Mouse (Mus musculus): ENCODE results near the gene 1810010H24Rik.

Gene 1810010H24Rik

GRCm38 (mm10) chr11:107012324-107013017 lies 13.0 kb upstream of the 1810010H24Rik start:
- 0% methylated on average over 37 of the region's 37 CpGs for WGBS

DNA sequence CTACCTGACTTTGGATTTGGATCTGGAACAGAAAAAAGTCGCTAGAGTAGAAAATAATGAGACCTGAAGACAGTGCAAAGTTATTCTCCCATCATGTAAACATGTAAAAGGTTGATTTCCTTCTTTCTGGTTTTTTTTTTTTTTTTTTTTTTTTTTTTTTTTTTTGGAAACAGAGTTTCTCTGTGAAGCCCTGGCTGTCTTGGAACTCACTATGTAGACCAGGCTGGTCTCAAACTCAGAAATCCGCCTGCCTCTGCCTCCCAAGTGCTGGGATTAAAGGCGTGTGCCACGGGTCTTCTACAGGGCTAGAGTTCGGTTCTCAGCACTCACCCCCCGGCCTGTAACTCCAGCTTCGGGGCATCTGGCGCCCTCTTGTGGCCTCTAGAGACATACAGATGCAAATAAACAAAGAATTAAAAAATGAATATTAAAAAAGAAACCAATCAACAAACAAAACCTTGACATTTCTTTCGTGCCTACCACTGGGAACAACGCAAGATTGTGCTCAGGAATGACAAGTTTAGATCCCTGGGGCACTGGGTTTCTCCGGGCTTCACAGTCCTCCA lies 11.4 kb upstream of the 1810010H24Rik start:
- 81% methylated on average over 11 of the region's 11 CpGs for WGBS

DNA sequence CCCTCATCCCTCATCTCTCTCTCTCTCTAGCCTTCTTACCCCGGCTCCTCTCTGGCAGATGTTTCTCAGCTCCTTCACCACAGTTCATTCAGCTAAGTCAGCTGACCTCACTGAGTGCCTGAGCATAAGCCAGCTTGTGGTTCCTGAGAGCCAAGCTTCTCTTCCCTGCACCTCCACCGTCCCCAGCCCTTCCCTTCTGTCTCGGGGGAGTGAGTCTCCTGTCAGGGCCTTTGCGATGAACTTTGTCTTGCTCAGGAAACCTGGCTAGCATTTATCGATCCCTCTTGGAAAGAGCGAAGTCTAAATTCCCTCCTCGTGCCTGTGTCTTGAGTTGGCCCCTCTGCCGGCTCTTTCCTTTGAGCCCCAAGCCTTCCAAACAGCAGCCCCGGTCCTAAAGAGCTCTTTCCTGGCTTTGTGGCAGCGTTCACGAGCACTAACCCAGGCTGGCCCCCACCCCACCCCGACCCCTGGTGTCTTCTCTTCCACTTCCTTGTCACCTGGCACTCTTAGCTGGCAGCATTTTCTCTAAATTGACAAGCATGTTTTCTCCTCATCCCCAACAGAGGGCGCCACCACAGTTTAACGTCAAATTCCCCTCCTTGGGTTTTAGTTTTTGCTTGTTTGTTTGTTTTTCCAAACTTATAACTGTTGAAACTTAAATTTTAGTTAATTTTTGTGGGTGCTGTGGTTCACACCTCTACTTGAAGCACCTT lies 10.7 kb upstream of the 1810010H24Rik start:
- 42% methylated on average over 14 of the region's 14 CpGs for WGBS

GRCm38 (mm10) chr11:107015535-107016187 lies 9.8 kb upstream of the 1810010H24Rik start:
- WGBS = 79% methylated on average over 11 of the region's 11 CpGs

DNA sequence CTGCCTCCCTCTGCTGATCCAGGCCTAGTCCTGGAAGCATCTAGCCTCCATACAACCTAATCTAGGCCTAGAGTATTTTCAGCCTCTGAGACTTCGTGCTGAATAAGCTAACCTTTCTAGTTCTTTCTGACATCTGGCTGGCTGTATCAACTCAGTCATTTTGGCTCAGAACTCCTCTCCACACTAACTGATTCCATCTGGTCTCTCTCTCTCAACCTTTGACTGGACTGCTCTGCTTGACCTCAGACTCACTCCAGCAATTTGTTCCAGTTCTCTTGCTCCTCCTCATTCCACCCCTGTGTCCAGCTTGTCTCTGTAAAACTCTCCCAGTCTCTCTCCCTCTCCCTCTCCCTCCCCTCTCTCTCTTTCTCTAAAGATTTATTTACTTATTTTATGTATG lies 8.6 kb upstream of the 1810010H24Rik start:
- 59% methylated on average over 1 of the region's 1 CpGs for WGBS

GRCm38 (mm10) chr11:107017339-107017886 lies 8.1 kb upstream of the 1810010H24Rik start:
- WGBS = 64% methylated on average over 6 of the region's 6 CpGs

DNA sequence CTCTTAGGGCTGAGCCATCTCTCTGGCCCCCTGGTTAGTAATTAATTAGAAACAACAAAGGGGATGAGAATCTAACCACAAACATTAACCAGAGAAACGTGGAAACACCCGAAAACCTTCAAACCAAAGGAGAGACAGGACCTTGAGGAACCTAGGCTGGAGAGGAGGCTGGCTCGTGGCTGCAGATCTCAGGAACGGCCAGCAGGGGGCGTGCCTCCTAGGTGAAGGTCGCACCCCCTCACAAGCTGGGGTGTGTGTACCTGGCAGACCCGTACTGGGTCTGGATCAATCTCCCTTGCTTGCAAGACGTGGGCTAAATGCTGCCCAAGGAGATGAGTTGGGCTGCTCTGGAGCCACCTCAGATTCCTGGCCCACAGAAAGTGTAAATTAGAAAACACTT lies 6.9 kb upstream of the 1810010H24Rik start:
- WGBS = 41% methylated on average over 8 of the region's 8 CpGs

- 65% methylated on average over 4 of the region's 4 CpGs for WGBS
Observed at GRCm38 (mm10) chr11:107019318-107019717, 6.2 kb upstream of the 1810010H24Rik start.

DNA sequence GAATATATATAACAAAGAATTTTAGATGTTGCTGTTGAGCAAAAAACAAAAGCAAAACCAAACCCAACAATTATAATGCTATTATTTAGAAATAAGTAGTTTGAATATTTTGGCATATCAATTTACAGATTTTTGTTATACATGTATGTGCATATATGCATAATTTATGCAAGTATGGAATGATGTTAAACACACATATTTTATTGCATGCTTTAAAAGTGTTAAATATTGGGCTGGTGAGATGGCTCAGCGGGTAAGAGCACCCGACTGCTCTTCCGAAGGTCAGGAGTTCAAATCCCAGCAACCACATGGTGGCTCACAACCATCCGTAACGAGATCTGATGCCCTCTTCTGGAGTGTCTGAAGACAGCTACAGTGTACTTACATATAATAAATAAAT lies 5.8 kb upstream of the 1810010H24Rik start:
- 87% methylated on average over 5 of the region's 5 CpGs for WGBS

- WGBS = 93% methylated on average over 13 of the region's 13 CpGs
Observed at GRCm38 (mm10) chr11:107022050-107022683, 3.3 kb upstream of the 1810010H24Rik start.

DNA sequence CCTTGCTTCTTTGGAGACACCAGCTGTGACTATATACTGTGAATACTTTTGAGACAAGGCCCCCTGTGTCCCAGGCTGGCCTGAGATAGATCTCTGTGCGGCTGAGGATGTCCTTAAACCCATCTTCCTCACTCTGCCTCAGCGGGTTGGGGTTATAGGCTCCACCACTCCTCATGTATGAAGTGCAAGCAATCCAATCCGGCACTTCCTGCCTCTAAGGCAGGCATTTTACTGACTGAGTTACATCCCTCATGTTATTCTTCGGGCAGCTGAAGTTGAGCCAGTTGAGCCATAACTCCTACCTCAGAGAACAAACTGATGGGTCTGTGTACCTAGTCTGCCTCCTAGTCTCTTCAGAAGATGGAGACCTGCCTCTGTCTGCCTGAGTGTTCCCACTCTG lies 1.1 kb upstream of the 1810010H24Rik start:
- 59% methylated on average over 4 of the region's 4 CpGs for WGBS

GRCm38 (mm10) chr11:107026554-107027430 lies 1.3 kb downstream of the 1810010H24Rik start:
- WGBS = 10% methylated on average over 12 of the region's 12 CpGs

GRCm38 (mm10) chr11:107027431-107028274 lies 2.2 kb downstream of the 1810010H24Rik start:
- under 1% methylated on average over 107 of the region's 107 CpGs for WGBS

- WGBS = 2% methylated on average over 29 of the region's 29 CpGs
Observed at GRCm38 (mm10) chr11:107028275-107028618, 2.8 kb downstream of the 1810010H24Rik start.

GRCm38 (mm10) chr11:107028754-107029153 lies 3.3 kb downstream of the 1810010H24Rik start:
- WGBS = 58% methylated on average over 6 of the region's 6 CpGs

- WGBS = 60% methylated on average over 19 of the region's 19 CpGs
Observed at GRCm38 (mm10) chr11:107029536-107029935, 4.1 kb downstream of the 1810010H24Rik start.

- WGBS = 39% methylated on average over 7 of the region's 7 CpGs
Observed at GRCm38 (mm10) chr11:107031635-107032034, 6.2 kb downstream of the 1810010H24Rik start.

DNA sequence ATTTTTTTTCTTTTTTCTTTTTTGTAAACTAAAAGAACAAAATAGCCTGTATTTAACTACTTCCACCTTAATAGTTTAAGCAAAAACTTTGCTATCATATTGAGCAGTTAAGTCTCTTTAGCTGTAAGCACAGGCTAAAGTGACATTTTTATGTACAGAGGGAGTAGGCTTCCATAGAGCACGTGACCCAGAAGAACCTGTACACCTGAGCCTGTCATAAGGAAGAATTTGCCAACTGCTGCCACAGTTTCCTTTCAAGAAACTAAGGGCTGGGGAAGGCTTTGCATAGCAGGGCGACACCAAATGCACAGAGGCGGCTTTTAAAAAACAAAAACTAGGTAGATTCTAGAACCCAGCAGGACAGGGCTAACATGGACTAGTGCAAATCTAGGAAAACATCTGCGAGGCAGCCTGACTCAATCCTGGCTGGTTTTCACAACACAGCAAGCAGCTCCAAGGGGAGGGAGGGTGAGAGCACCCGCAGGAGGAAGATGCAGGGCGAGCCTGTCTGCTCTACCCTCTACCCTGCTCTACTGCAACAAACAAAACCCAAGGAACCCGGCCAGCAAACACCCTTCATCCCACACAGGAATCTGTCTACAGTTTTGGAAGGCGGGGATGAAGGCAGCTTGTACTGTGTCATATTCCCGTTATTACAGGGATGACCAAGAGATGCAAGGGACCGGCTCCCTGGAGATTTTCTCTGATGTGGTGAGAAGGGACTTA lies 8.8 kb downstream of the 1810010H24Rik start:
- WGBS = 62% methylated on average over 10 of the region's 10 CpGs

DNA sequence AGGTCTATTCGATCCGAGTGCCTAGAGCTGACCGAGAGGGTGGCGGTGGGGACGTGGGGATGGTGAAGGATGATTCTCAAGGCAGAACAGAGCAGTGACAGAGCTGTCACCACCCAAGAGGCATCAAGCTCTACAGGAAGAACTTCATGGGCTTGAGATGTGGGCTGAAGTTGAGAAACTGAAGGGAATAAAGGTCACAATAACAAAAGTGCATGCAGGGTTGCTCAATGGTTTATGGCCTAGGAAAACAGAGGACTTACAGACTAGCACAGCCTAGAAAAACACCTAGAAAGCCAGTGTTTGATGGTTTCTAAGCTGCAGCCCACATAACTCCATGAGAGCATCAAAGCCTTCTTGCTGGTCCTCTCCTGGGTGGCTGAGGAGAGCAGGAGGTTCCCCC lies 13.9 kb downstream of the 1810010H24Rik start:
- 92% methylated on average over 5 of the region's 5 CpGs for WGBS

All from cerebral cortex, adult 2 months (tissue).